Mouse (Mus musculus) G1E (cell line): ENCODE data around the gene Rab37. TPM values are rescaled to one million over a fixed set of nuclear protein-coding genes. Genes with fewer than 3 reads are reported as not detected.

Source experiments
- ATAC-seq: 2 replicates; pipeline ENCODE4 v1.8.0; 2016; ENCODE audit warnings: mild to moderate bottlenecking; ENCODE audit not compliant: insufficient number of reproducible peaks, poor library complexity, low FRiP score, severe bottlenecking; ENCODE audit errors: extremely low read depth
- DNase-seq: peaks from one replicate; pipeline ENCODE4 v3.0.0; 2012; ENCODE audit warnings: low spot score
- H3K27me3 ChIP-seq: 2 replicates; pipeline ENCODE4 v1.6.1; 2012; ENCODE audit warnings: mild to moderate bottlenecking, low read length, inconsistent platforms; ENCODE audit not compliant: insufficient read depth
- H3K36me3 ChIP-seq: replicated peaks from 2 replicates; pipeline ENCODE3; 2012; ENCODE audit warnings: mild to moderate bottlenecking, inconsistent platforms
- H3K4me1 ChIP-seq: 2 replicates; pipeline ENCODE4 v1.6.1; 2012; ENCODE audit warnings: low read depth, low read length, inconsistent platforms, mixed read lengths; ENCODE audit not compliant: insufficient read depth
- H3K4me3 ChIP-seq: 2 replicates; pipeline ENCODE4 v1.5.1; 2012; ENCODE audit warnings: low read depth, mild to moderate bottlenecking, inconsistent platforms, low read length, moderate library complexity, mixed read lengths
- H3K9me3 ChIP-seq: replicated peaks from 2 replicates; pipeline ENCODE4 v1.6.1; 2012; ENCODE audit warnings: inconsistent platforms
- CTCF ChIP-seq: IDR thresholded peaks from 2 replicates; pipeline ENCODE4 v1.5.1; 2012; ENCODE audit warnings: low read depth, low read length, inconsistent platforms, mixed read lengths
- GATA1 ChIP-seq: IDR thresholded peaks from 2 replicates; pipeline ENCODE4 v1.6.1; 2012; ENCODE audit warnings: borderline replicate concordance, low read length, inconsistent platforms, mixed read lengths
- GATA2 ChIP-seq: IDR thresholded peaks from 2 replicates; pipeline ENCODE4 v1.6.1; 2012; ENCODE audit warnings: low read depth, low read length, inconsistent platforms, borderline replicate concordance
- POLR2AphosphoS5 ChIP-seq: IDR thresholded peaks from 2 replicates; pipeline ENCODE4 v1.6.1; 2012; ENCODE audit warnings: low read depth, low read length, inconsistent platforms; ENCODE audit not compliant: insufficient replicate concordance
- TAL1 ChIP-seq: conservative IDR thresholded peaks from 2 replicates; pipeline ENCODE4 v1.6.1; 2012; ENCODE audit warnings: low read depth, low read length, inconsistent platforms, mixed read lengths
- polyA plus RNA-seq: library from polyadenylated mRNA; stranded (reverse); fragments of >175 nt; gene quantifications from 2 replicates; pipeline ENCODE4 v1.2.3, GENCODE M21; 2012
- total RNA-seq, 2 experiments: library from RNA; stranded (forward) in 1 of 2; stranded (reverse) in 1 of 2; fragments of 200-1000 nt in 1 of 2; fragments of >200 nt in 1 of 2; fragmentation: Nextera tagmentation in 1 of 2; gene quantifications; 2 replicates each; pipeline ENCODE4 v1.2.3; 2014 to 2017

Rab37 gene
- total and polyA plus RNA-seq, 3 experiments, result 0.15 to 2.7 TPM; not detected in 1

DNA sequence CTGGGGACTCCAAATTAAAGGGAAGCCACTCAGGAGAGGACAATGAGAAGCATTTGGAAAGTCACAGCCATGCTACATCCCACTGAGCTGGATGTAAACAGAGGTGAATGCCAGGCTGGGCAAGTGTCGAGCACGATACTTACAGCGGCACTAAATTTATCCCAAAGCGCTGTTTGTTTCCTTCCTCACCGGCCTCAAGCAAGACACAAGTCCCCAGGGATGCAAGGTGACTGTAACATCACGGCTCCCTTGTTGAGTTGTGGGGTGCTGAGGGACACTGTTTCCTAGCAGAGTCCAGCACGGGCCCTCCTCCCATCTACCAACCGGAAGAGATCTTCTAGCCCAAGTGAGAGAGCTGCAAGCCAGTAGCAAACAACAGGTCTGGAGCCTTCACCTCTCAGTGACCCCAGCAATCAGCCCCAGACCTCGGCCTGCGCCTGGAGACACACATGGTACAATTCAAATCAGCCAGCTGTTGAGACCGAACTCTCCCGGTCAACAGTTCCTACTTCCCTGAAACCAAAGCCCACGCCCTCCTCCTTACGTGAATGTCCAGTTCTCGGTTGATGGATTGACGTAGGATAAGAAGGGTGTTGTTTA is 8.1 kb downstream of the Rab37 start:
- DNase-seq (no peak), ATAC-seq (no peak)
- Histone ChIP-seq H3K9me3 (peaks cover 3% of the 10 kb centered on the region; the same call in 1 of the 2 replicates), H3K36me3 (no peaks in the 10 kb centered on the region), H3K4me1 (no peaks in the 10 kb centered on the region), H3K4me3 (no peak overlapping the region), H3K27me3 (peaks cover 4% of the 10 kb centered on the region; the same call in 1 of the 2 replicates)
- TF ChIP-seq TAL1, result no peak
- TF ChIP-seq CTCF, result no peak
- no peak for TF ChIP-seq GATA2
- no peak for TF ChIP-seq POLR2AphosphoS5

DNA sequence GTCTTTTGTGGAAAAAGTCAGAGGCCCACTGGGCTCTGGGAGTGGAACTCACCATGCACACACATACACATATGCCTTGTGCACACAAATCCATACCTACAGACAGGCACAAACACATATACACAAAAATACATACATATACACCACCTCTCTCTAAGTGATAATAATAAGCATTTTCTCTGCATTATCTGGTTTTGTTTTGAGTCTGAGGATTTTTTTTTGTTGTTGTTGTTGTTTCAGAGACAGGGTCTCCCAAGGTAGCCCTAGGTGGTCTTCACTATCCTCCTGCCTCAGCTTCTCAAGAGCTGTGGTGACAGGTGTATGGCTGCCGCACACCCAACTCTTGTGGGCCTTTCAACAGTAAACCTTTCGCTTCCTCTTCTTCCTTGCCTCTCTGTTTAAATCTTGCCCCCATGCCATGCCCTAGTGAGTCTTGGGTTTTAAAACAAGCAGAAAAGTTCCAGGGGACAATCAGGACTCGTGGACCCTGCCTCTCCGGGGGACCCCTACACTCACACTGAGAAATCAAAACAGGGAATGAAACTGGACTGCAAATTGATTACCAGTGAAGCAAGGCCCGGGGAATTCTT is 8.9 kb downstream of the Rab37 start:
- ATAC-seq, result no peak
- H3K36me3 ChIP-seq, result no peaks in the 10 kb centered on the region
- TF ChIP-seq POLR2AphosphoS5 (no peak), TAL1 (no peak), GATA2 (no peak), GATA1 (no peak), CTCF (no peak)
- no peaks in the 10 kb centered on the region for H3K4me1 ChIP-seq
- peaks cover 3% of the 10 kb centered on the region; the same call in 1 of the 2 replicates for H3K9me3 ChIP-seq
- DNase-seq, result no peak
- H3K4me3 ChIP-seq, result no peak overlapping the region
- H3K27me3 ChIP-seq, result peaks cover 4% of the 10 kb centered on the region; the same call in 1 of the 2 replicates

DNA sequence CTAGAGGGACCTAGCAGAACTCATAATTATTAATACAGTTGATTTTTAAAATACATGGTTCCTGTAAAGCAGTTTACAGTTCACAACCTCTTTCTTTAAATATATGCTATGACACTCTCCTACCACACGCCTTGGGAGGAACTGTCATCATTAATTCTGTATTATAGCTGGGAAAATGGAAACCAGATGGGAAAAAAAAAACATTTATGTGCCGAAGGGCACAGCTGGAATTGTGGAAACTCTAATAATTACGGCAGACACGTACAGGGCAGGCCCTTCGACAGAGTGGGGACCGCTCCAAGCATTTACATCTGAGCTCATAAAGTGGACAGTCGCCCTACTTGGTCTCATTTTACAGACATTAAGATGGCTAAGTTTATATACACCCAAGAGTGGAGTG is 9.5 kb downstream of the Rab37 start:
- Histone ChIP-seq H3K4me3 (no peak overlapping the region), H3K4me1 (no peaks in the 10 kb centered on the region), H3K9me3 (peaks cover 3% of the 10 kb centered on the region; the same call in 1 of the 2 replicates), H3K36me3 (no peaks in the 10 kb centered on the region), H3K27me3 (peaks cover 4% of the 10 kb centered on the region; the same call in 1 of the 2 replicates)
- DNase-seq (no peak), ATAC-seq (no peak)
- TF ChIP-seq GATA1, result no peak
- no peak for TF ChIP-seq POLR2AphosphoS5
- no peak for TF ChIP-seq GATA2
- no peak for TF ChIP-seq CTCF
- TF ChIP-seq TAL1, result no peak

DNA sequence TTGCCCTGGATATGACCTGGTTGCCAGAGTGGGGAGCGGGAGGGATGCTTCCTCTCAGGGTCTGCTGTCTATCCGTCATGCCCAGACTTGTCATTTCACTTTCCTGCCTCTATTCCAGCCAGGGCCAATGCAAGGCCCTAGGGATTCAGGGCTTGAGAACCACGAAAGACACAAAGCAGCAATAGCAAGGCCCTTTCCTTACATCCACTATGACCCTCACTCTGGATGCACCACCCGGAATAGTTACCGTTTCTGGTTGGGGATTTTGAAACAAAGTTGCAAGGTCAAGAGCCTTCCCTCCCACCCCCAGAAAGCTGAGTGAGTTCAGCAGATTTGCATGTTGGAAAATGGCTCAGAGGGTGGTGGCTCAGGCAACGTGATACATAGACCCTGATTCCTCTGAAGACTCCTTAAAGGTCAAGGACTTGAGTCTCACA is 10.4 kb downstream of the Rab37 start:
- peaks cover 3% of the 10 kb centered on the region; the same call in 1 of the 2 replicates for H3K9me3 ChIP-seq
- H3K4me3 ChIP-seq, result no peak overlapping the region
- H3K4me1 ChIP-seq, result no peaks in the 10 kb centered on the region
- no peak for TF ChIP-seq GATA2
- TF ChIP-seq TAL1, result no peak
- no peak for TF ChIP-seq GATA1
- no peak for TF ChIP-seq CTCF
- no peak for TF ChIP-seq POLR2AphosphoS5
- peaks cover 4% of the 10 kb centered on the region; the same call in 1 of the 2 replicates for H3K27me3 ChIP-seq
- no peak for DNase-seq
- ATAC-seq, result no peak
- H3K36me3 ChIP-seq, result no peaks in the 10 kb centered on the region

DNA sequence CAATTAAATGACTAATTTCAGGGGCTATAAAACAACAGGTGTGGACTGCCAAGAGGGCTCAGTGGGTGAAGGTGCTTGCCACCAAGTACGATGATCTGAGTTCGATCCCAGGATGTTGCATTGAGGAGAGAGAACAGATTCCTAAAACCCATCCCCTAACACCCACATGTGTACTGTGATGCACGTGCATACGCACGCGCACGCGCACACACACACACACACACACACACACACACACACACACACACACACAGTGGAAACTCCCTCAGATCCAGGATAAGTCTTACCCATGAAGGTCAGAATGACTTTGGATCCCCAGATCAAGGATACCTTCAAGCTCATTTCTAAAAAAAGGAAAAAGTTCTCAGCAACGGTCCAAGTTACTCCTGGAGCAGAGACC is 10.9 kb downstream of the Rab37 start:
- ATAC-seq (no peak), DNase-seq (no peak)
- Histone ChIP-seq H3K4me3 (no peak overlapping the region), H3K36me3 (no peaks in the 10 kb centered on the region), H3K27me3 (peaks cover 4% of the 10 kb centered on the region), H3K9me3 (peaks cover 6% of the 10 kb centered on the region), H3K4me1 (no peaks in the 10 kb centered on the region)
- TF ChIP-seq GATA1 (no peak), POLR2AphosphoS5 (no peak), GATA2 (no peak), CTCF (no peak), TAL1 (no peak)
